Mouse (Mus musculus) cerebellum, adult 9-10 months (tissue): Measurements from ENCODE around the gene Gapt.

Experiments
- DNase-seq: peaks from one replicate; pipeline ENCODE4 v3.0.0; 2022

Gapt gene

DNA sequence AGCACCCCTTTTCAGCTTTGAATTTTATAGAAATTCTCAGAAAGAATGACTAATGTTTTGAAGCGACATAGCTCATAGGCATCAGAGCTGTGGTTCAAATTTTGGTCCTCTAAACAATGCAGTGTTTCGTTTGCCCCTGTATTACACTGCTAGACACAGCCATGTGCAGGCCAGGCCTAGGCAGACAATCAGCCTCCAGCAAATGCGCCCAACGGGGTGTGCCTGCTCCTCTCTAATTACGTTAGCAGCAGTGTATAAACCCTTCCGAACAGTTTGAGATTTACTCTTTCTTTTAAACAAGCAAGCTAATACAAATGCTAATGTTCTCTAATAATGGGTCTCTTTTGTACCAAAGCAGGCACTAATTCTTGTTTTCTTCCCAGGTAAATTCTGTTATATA, 14.4 kb downstream of the Gapt start:
- no peak for DNase-seq

DNA sequence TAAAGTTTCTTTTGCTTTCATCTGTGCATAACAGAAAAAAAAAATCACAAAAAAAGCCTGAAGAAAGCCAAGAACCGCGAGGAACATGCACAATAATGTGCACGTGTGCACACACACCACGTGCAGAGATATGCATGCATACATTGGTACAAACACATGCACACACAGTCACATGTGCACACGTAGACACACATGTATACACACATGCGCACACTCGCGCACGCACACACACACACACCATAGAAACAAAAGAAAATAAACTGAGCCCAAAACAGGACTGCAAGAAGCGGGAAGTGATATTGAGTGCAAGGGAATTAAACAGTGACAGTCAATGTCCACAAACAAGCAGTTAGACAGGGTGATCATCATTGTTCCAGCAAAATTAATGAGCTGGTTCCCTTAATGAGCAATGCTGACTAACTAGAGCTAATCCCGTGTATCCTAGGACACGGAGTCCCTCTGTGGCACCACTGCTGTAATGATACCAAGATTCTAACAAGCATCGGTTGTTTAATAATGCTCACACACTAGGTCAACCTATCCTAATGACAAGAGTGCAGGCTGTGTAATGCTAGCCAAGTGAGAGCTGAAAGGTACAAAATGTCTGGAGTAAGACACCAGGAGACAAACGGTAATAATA, 23.9 kb downstream of the Gapt start:
- no peak for DNase-seq

DNA sequence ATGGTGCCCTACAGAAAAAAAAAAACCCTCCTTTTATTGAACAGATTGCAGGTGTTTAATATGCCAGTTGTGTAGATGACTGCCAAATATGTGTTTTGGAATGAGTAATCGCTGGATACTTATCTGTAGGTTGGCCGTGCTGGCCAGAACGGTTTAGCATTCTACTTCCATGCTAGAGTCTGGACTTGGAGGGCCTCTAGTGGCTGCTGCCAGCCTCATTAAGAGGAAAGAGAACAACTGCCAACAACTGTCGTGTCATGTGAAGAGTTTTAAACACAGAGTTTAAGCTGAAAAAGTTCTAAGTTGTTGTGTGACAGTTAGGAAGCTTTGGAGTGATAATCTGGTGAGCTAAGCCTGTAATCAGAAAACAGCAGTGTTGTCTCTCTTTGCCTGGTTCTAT, 38.3 kb downstream of the Gapt start:
- peak; percentile 23 for DNase-seq

DNA sequence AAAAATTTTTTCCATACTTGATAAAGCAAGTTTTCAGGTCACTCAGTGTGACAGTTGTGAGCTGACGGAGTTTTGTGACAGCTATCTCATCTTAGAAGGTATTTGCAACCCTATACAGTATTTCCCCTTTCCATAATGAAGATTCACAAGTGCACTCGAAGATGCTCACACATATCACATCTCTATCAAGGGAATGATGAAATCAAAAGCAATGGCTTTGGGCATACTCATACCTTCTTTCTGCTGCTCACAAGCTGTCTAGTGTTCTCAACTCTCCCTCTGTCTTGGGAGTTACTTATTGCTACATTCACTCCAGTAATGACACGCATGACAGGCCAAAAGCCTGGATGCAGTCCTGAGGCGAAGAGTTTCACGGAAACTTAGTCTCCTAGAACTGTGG, 49.8 kb downstream of the Gapt start:
- no peak for DNase-seq
